Mouse (Mus musculus) heart, adult 2 months (tissue): ENCODE data around the gene Acsm5.

ENCODE experiments used
- EP300 ChIP-seq: fragments of 200-500 bp; IDR thresholded peaks from 2 replicates; pipeline ENCODE4 v1.6.1; 2011; ENCODE audit warnings: low read depth, low read length, control low read depth; ENCODE audit not compliant: insufficient read depth
- POLR2A ChIP-seq: fragments of 200-500 bp; IDR thresholded peaks from 2 replicates; pipeline ENCODE4 v1.6.1; 2011; ENCODE audit warnings: mild to moderate bottlenecking, low read depth, low read length, control low read depth; ENCODE audit not compliant: insufficient read depth

DNA sequence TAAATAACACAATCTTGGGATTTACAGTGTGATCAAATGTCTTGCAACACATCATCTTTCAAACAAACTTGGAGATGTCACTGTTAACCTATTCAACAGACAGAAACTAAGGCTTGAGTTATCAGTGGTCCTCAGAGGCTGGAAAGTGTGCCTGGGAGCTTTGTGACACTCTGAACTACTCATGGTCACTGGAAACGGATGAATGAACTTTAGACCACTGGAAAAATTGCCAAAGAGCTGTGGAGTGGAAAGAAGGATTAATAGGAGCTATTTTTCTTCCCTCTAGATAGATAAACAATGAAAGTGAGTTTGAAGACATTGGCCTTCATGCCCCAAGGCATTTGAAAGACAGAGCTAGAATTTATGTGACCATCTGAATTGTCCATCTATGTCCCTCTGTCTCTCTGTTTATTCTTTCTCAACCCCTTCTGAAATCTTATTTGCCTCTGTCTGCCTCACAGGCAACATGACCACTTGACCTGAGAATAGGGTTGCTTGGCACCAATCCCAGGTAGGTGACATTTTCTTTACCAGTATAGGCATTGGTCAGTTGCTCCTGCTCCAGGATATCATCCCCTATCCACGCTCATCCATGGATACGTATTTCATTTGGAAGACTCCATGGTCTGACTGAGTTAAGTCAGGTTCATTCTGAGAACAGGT lies 40.7 kb downstream of the Acsm5 start:
- TF ChIP-seq POLR2A, result no peak
- TF ChIP-seq EP300, result no peak
